Mouse (Mus musculus) hindbrain, embryonic 10.5 days (tissue): ENCODE measurements around the gene Tnk2. TPM values are rescaled to one million over a fixed set of nuclear protein-coding genes. Genes with fewer than 3 reads are reported as not detected.
A peak's percentile ranks its signal among the peaks of the same experiment; 100 is the strongest.

Experiments
- DNase-seq: peaks from one replicate; pipeline ENCODE4 v3.0.0-alpha.2; 2017; ENCODE audit warnings: low spot score
- H3K27ac ChIP-seq: fragments of 300-500 bp; sonication (generic); 2 replicates; pipeline ENCODE4 v1.5.1; 2016; ENCODE audit warnings: mild to moderate bottlenecking, moderate library complexity
- H3K27me3 ChIP-seq: fragments of 300-500 bp; sonication (generic); 2 replicates; pipeline ENCODE4 v1.6.1; 2016; ENCODE audit warnings: mild to moderate bottlenecking; ENCODE audit not compliant: poor library complexity, insufficient read depth, severe bottlenecking
- H3K36me3 ChIP-seq: fragments of 300-500 bp; sonication (generic); 2 replicates; pipeline ENCODE4 v1.6.1; 2016; ENCODE audit warnings: mild to moderate bottlenecking, moderate library complexity
- H3K4me1 ChIP-seq: fragments of 300-500 bp; sonication (generic); replicated peaks from 2 replicates; pipeline ENCODE4 v1.6.1; 2016; ENCODE audit warnings: mild to moderate bottlenecking
- H3K4me3 ChIP-seq: fragments of 300-500 bp; sonication (generic); 2 replicates; pipeline ENCODE4 v1.5.1; 2016; ENCODE audit warnings: mild to moderate bottlenecking, moderate library complexity
- H3K9me3 ChIP-seq: fragments of 300-500 bp; sonication (generic); 2 replicates; pipeline ENCODE4 v1.6.1; 2016; ENCODE audit warnings: mild to moderate bottlenecking, moderate library complexity
- WGBS: fragments of 180-500 bp; shearing (Covaris S2); methylation state at CpG from one replicate; pipeline ENCODE4 v1.1.7; 2016; 5-methylcytosine and 5-hydroxymethylcytosine counted together
- polyA plus RNA-seq: library from polyadenylated mRNA; unstranded; fragments of >200 nt; fragmentation: Nextera tagmentation; extraction: Ambion mirVana; gene quantifications from 2 replicates; pipeline ENCODE4 v1.2.1, GENCODE M21; 2016

The Tnk2 gene
- polyA plus RNA-seq, 1 experiment from 2014 or later: 8.4 TPM

- Histone ChIP-seq H3K4me1 (peaks cover 26% of the 10 kb centered on the region), H3K27me3 (no peaks in the 10 kb centered on the region), H3K9me3 (no peaks in the 10 kb centered on the region), H3K4me3 (no peak overlapping the region), H3K27ac (no peak overlapping the region), H3K36me3 (0 out of 2 replicates have a peak, but pooled peaks cover 4% of the 10 kb centered on the region)
- 79% methylated on average over 6 of the region's 6 CpGs for WGBS
- DNase-seq: no peak
Measured at GRCm38 (mm10) chr16:32654071-32654733, 10.5 kb downstream of the Tnk2 start.

DNA sequence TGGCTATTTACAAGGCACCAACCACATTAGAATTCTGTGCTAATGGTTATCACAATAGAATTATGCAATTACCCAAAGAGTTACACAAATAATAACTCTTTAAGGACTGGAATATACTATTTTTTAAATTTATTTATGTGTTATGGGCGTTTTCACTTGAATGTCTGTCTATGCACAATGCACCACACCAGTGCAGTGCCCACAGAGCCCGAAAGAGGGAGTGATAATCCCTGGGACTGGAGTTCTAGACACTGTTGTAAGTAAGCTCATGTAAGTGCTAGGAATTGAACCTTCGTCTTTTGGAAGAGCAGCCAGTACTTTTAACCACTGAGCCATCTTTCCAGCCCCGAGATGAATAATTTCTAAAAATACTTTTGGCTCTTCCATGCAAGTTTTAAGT lies 11.9 kb downstream of the Tnk2 start:
- Histone ChIP-seq H3K27ac (no peak overlapping the region), H3K9me3 (no peaks in the 10 kb centered on the region), H3K27me3 (no peaks in the 10 kb centered on the region), H3K4me3 (no peak overlapping the region), H3K4me1 (peaks cover 40% of the 10 kb centered on the region), H3K36me3 (0 out of 2 replicates have a peak, but pooled peaks cover 4% of the 10 kb centered on the region)
- no peak for DNase-seq
- 89% methylated on average over 4 of the region's 4 CpGs for WGBS

DNA sequence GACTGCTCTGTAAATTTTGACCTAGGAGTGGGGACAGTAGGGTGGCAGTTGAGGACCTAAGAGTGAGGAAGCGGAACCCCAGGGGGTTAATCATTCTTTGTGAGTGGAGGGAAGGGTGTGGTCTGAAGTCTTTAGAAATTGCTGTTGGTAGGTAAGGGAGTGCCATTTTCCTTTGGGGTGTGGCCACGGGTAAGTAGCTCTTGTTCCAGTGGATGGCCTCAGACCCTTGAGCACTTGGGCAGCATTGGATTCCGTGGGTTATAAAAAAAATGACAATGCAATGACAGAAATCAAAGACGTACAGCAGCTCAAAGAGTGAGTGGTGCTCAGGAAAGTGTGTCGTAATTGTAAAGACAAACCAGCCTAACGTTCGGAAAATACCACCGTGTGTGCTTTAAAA lies 12.6 kb downstream of the Tnk2 start:
- Histone ChIP-seq H3K4me3 (no peak overlapping the region), H3K36me3 (0 out of 2 replicates have a peak, but pooled peaks cover 4% of the 10 kb centered on the region), H3K9me3 (no peaks in the 10 kb centered on the region), H3K4me1 (peaks cover 47% of the 10 kb centered on the region), H3K27ac (no peak overlapping the region), H3K27me3 (no peaks in the 10 kb centered on the region)
- DNase-seq: no peak
- WGBS: 87% methylated on average over 8 of the region's 8 CpGs

DNA sequence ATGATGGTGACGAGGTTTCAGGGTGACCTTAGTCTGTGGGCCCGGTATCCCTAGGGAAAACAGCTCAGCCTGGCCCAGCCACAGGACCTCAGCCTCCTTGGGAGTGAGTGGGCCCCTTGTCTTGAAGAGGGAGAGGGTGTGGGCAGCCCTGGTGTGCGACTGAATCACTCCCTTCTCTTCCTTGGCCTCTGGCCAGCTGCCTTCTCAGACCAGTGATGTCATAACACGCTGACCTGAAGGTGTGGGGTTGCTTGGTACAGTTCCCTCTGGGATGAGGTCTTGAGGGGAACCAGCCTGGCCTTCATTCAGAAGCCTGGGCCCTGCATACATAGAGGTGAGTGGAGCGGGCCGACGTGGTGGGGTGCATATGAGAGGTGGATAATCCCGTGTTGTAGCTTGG lies 13.1 kb downstream of the Tnk2 start:
- WGBS: 84% methylated on average over 8 of the region's 8 CpGs
- DNase-seq: no peak

DNA sequence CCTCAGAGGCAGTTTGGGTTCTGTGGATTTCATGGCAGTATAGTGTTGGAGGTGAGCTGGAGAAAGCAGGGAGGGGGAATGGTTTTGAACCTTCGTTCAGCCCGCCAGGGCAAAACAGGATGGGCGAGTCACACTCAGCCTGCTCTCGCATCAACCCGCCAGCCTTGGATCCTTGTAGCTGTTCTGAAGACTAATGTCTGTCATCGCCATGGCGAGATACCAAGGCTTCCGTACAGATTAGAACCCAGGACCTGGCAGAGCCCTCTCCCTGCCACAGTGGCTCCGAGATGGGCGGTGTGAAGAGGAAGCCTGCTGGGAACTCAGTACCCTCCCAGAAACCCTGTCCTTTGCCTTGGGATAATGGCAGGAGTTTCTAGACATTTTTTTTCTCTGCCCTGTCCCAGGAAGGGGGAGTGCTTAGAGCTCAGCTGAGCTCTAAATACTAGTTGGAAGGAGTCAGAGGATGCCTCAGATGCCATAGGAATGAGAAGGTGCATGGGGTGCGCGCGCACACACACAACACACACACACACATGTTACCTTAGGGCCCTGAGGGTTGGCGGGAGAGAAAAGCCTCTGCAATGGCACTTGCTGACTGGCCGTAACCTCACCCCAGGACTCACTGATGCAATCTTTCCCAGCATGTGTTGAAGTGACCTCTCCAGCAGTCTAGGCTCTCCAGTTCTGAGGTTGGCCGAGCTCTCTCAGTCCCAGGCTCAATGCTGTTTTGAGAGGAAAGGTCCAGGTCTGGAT lies 14.0 kb downstream of the Tnk2 start:
- 88% methylated on average over 16 of the region's 16 CpGs for WGBS
- Histone ChIP-seq H3K4me3 (no peak overlapping the region), H3K27me3 (no peaks in the 10 kb centered on the region), H3K4me1 (peaks cover 60% of the 10 kb centered on the region), H3K9me3 (no peaks in the 10 kb centered on the region), H3K36me3 (no peaks in the 10 kb centered on the region), H3K27ac (no peak overlapping the region)
- no peak for DNase-seq

More for the DNA sequence above, 13.1 kb downstream of the Tnk2 start:
- H3K4me1 ChIP-seq: peaks cover 52% of the 10 kb centered on the region
- no peak overlapping the region for H3K27ac ChIP-seq
- H3K9me3 ChIP-seq: no peaks in the 10 kb centered on the region
- H3K4me3 ChIP-seq: no peak overlapping the region
- no peaks in the 10 kb centered on the region for H3K27me3 ChIP-seq
- no peaks in the 10 kb centered on the region for H3K36me3 ChIP-seq

- 3% methylated on average over 21 of the region's 21 CpGs for WGBS
- Histone ChIP-seq H3K9me3 (no peaks in the 10 kb centered on the region), H3K4me3 (peak overlapping the region; percentile 49), H3K27ac (peak overlapping the region; percentile 69), H3K4me1 (peaks cover 68% of the 10 kb centered on the region), H3K36me3 (peaks cover under 1% of the 10 kb centered on the region; the same call in 1 of the 2 replicates), H3K27me3 (no peaks in the 10 kb centered on the region)
- DNase-seq: no peak
Measured at GRCm38 (mm10) chr16:32658743-32659171, 15.1 kb downstream of the Tnk2 start.

- H3K4me1 ChIP-seq: peaks cover 64% of the 10 kb centered on the region
- H3K27ac ChIP-seq: peak overlapping the region; percentile 69
- peak; percentile 68 for DNase-seq
- peak overlapping the region; percentile 49 for H3K4me3 ChIP-seq
- no peaks in the 10 kb centered on the region for H3K27me3 ChIP-seq
- H3K36me3 ChIP-seq: peaks cover 4% of the 10 kb centered on the region; the same call in 1 of the 2 replicates
- H3K9me3 ChIP-seq: no peaks in the 10 kb centered on the region
- 8% methylated on average over 8 of the region's 8 CpGs for WGBS
Measured at GRCm38 (mm10) chr16:32659385-32659784, 15.7 kb downstream of the Tnk2 start.

- Histone ChIP-seq H3K4me1 (peaks cover 66% of the 10 kb centered on the region), H3K27ac (peak overlapping the region; percentile 69; the same call in 1 of the 2 replicates), H3K9me3 (no peaks in the 10 kb centered on the region), H3K36me3 (peaks cover 4% of the 10 kb centered on the region; the same call in 1 of the 2 replicates), H3K4me3 (no peak overlapping the region), H3K27me3 (no peaks in the 10 kb centered on the region)
- no peak for DNase-seq
- WGBS: 77% methylated on average over 1 of the region's 1 CpGs
Measured at GRCm38 (mm10) chr16:32660095-32660494, 16.4 kb downstream of the Tnk2 start.

DNA sequence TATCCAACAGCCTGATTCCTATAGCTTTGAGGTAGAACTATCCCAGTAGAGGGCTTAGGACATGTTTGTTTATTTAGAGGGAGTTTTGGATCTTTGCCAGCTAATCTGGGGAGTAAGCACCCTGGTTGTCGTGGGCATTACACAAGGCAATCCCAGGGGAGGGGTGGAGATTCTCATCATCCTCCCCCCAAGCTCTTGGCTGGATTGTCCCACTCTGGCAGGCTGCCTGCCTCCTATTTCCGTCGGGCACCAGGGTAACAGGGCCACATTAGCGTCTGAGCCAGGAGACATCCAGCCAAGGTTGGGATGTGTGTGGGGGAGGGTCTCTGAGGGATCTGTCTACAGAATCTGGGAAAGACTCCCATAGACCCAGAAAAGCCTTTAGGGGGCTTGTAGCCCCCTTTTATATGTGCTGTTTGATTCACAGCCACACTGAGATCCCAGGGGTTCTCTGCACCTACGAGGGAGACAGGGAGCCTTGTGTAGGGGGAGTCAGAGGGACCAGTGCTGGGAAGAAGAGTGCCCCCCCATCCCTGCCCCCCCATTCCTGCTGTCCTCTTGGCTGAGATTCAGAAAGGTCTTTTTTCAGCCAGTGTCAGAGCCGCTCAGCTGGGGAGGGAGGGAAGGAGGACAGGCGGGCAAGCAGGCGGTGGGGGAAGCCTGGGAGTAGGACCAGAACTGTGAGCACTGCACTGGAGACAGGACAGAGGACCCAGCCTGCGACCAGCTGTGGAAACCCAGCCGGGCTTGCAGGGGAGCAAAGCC lies 17.1 kb downstream of the Tnk2 start:
- DNase-seq: no peak
- H3K4me3 ChIP-seq: no peak overlapping the region
- 36% methylated on average over 10 of the region's 10 CpGs for WGBS
- no peaks in the 10 kb centered on the region for H3K9me3 ChIP-seq
- H3K36me3 ChIP-seq: peaks cover 4% of the 10 kb centered on the region; the same call in 1 of the 2 replicates
- H3K27me3 ChIP-seq: no peaks in the 10 kb centered on the region
- peak overlapping the region; percentile 69 for H3K27ac ChIP-seq
- H3K4me1 ChIP-seq: peaks cover 72% of the 10 kb centered on the region

- Histone ChIP-seq H3K36me3 (peaks cover 4% of the 10 kb centered on the region; the same call in 1 of the 2 replicates), H3K4me3 (no peak overlapping the region; the same call in 1 of the 2 replicates), H3K4me1 (peaks cover 80% of the 10 kb centered on the region), H3K9me3 (no peaks in the 10 kb centered on the region), H3K27me3 (no peaks in the 10 kb centered on the region), H3K27ac (peak overlapping the region; percentile 69)
- WGBS: 58% methylated on average over 10 of the region's 10 CpGs
- peak; percentile 35 for DNase-seq
Measured at GRCm38 (mm10) chr16:32661493-32661921, 17.8 kb downstream of the Tnk2 start.

GRCm38 (mm10) chr16:32662372-32662771 lies 18.7 kb downstream of the Tnk2 start:
- H3K27ac ChIP-seq: peak overlapping the region; percentile 69
- DNase-seq: no peak
- no peak overlapping the region for H3K4me3 ChIP-seq
- peaks cover 84% of the 10 kb centered on the region for H3K4me1 ChIP-seq
- no peaks in the 10 kb centered on the region for H3K27me3 ChIP-seq
- WGBS: 86% methylated on average over 7 of the region's 7 CpGs
- H3K9me3 ChIP-seq: no peaks in the 10 kb centered on the region
- peaks cover 4% of the 10 kb centered on the region; the same call in 1 of the 2 replicates for H3K36me3 ChIP-seq

- no peak for DNase-seq
- Histone ChIP-seq H3K4me3 (no peak overlapping the region), H3K27ac (peak overlapping the region; percentile 54; the same call in 1 of the 2 replicates), H3K27me3 (no peaks in the 10 kb centered on the region), H3K4me1 (peaks cover 88% of the 10 kb centered on the region), H3K9me3 (no peaks in the 10 kb centered on the region), H3K36me3 (peaks cover 8% of the 10 kb centered on the region)
- WGBS: 83% methylated on average over 9 of the region's 9 CpGs
Measured at GRCm38 (mm10) chr16:32663231-32663858, 19.7 kb downstream of the Tnk2 start.
